Mouse (Mus musculus) ES-E14 (cell line): ENCODE data around the gene Pdxp.

Source experiments
- CHD2 ChIP-seq: IDR thresholded peaks from 2 replicates; pipeline ENCODE4 v1.6.1; 2014; ENCODE audit warnings: mild to moderate bottlenecking, low read depth, low read length, inconsistent platforms
- HCFC1 ChIP-seq: IDR thresholded peaks from 2 replicates; pipeline ENCODE4 v1.6.1; 2012; ENCODE audit warnings: low read length, inconsistent platforms, borderline replicate concordance; ENCODE audit not compliant: insufficient read depth

DNA sequence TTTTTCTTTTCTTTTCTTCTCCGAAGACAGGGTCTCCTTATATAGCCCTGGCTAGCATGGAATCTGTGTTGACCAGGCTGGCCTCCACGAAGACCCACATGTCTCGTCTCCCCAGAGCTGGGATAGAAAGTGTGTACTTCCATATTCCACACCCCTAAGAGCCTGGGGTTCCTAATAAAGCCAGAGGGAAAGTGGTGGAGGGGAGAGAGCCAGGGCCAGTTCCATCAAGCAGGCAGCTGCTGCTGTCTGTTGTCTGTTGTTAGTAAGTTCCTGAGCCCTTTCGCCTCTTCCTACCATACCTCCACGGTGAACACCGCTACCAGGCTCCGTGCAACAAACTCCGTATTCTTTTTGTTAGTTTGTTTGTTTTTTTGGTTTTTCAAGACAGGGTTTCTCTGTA is 14.8 kb downstream of the Pdxp start:
- TF ChIP-seq HCFC1: no peak
- no peak for TF ChIP-seq CHD2
